Mouse (Mus musculus) liver, adult 2 months (tissue): ENCODE measurements around the gene Syne3. TPM values are rescaled to one million over a fixed set of nuclear protein-coding genes. Genes with fewer than 3 reads are reported as not detected.

Source experiments
- DNase-seq: peaks from one replicate; pipeline ENCODE4 v3.0.0-alpha.2; 2011; ENCODE audit warnings: low read depth, low spot score; ENCODE audit errors: extremely low read depth
- H3K27ac ChIP-seq: fragments of 200-500 bp; replicated peaks from 2 replicates; pipeline ENCODE4 v1.5.1; 2012; ENCODE audit warnings: low read depth, mild to moderate bottlenecking, control low read depth, inconsistent platforms, low read length; ENCODE audit not compliant: insufficient read depth
- H3K27me3 ChIP-seq: fragments of 200-500 bp; 2 replicates; pipeline ENCODE4 v1.6.1; 2012; ENCODE audit warnings: mild to moderate bottlenecking, moderate library complexity, low read length, inconsistent platforms; ENCODE audit not compliant: control insufficient read depth, insufficient read depth
- H3K36me3 ChIP-seq: fragments of 200-500 bp; 2 replicates; pipeline ENCODE4 v1.6.1; 2012; ENCODE audit warnings: low read length, inconsistent platforms; ENCODE audit not compliant: control insufficient read depth, insufficient read depth
- H3K4me1 ChIP-seq: fragments of 200-500 bp; 2 replicates; pipeline ENCODE4 v1.6.1; 2011; ENCODE audit warnings: low read length; ENCODE audit not compliant: control insufficient read depth, insufficient read depth
- H3K4me3 ChIP-seq: fragments of 200-500 bp; 2 replicates; pipeline ENCODE4 v1.5.1; 2011; ENCODE audit warnings: low read depth, mild to moderate bottlenecking, control low read depth, low read length, moderate library complexity; ENCODE audit not compliant: insufficient read depth
- H3K79me2 ChIP-seq: fragments of 200-500 bp; 2 replicates; pipeline ENCODE4 v1.6.1; 2012; ENCODE audit warnings: inconsistent platforms, mild to moderate bottlenecking, low read length, moderate library complexity; ENCODE audit not compliant: control insufficient read depth, insufficient read depth
- H3K9ac ChIP-seq: fragments of 200-500 bp; 2 replicates; pipeline ENCODE4 v1.6.1; 2012; ENCODE audit warnings: low read depth, mild to moderate bottlenecking, control low read depth, inconsistent platforms, low read length
- CTCF ChIP-seq: fragments of 200-500 bp; IDR thresholded peaks from 2 replicates; pipeline ENCODE4 v1.5.1; 2011; ENCODE audit warnings: low read depth, low read length, control low read depth
- POLR2A ChIP-seq: fragments of 200-500 bp; IDR thresholded peaks from 2 replicates; pipeline ENCODE4 v1.6.1; 2011; ENCODE audit warnings: low read length, control low read depth; ENCODE audit not compliant: insufficient read depth; ENCODE audit errors: extremely low read depth
- WGBS: fragments of 180-500 bp; shearing (Covaris S2); methylation state at CpG from one replicate; pipeline ENCODE4 v1.1.7; 2018; 5-methylcytosine and 5-hydroxymethylcytosine counted together
- polyA plus RNA-seq: library from polyadenylated mRNA; depleted of rRNA; stranded (reverse); fragments of >200 nt; gene quantifications from 2 replicates; pipeline ENCODE4 v1.2.3, GENCODE M21; 2012
- total RNA-seq: library from RNA; depleted of rRNA; stranded (reverse); fragments of >200 nt; gene quantifications from 2 replicates; pipeline ENCODE4 v1.2.3, GENCODE M21; 2014

The Syne3 gene
- total and polyA plus RNA-seq, 2 experiments: 1.6 to 3.8 TPM

GRCm38 (mm10) chr12:104921071-104921470 is 88.5 kb downstream of the Syne3 start:
- TF ChIP-seq CTCF (no peak), POLR2A (no peak)
- Histone ChIP-seq H3K4me3 (no peak overlapping the region), H3K27ac (no peak overlapping the region), H3K79me2 (no peaks in the 10 kb centered on the region), H3K27me3 (no peaks in the 10 kb centered on the region), H3K4me1 (no peaks in the 10 kb centered on the region), H3K9ac (no peak overlapping the region), H3K36me3 (no peaks in the 10 kb centered on the region)
- no peak for DNase-seq
- WGBS: 89% methylated on average over 7 of the region's 7 CpGs

- 72% methylated on average over 2 of the region's 2 CpGs for WGBS
Observed at GRCm38 (mm10) chr12:104919247-104919646, 90.4 kb downstream of the Syne3 start.

DNA sequence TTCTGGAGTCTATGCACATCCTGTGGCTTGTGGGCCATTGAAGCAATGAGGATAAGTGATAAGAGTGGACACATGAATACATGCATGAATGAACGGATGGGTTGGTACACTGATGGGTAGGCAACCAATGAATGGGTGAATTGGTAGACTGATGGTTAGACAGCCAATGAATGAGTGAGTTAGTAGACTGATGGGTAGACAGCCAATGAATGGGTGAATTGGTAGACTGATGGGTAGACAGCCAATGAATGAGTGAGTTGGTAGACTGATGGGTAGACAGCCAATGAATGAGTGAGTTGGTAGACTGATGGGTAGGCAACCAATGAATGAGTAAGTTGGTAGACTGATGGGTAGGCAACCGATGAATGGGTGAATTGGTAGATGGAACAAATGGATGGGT is 91.7 kb downstream of the Syne3 start:
- no peak overlapping the region for H3K27ac ChIP-seq
- WGBS: 95% methylated on average over 2 of the region's 2 CpGs
- DNase-seq: no peak
- no peaks in the 10 kb centered on the region for H3K27me3 ChIP-seq
- H3K9ac ChIP-seq: no peak overlapping the region
- H3K79me2 ChIP-seq: no peaks in the 10 kb centered on the region
- no peaks in the 10 kb centered on the region for H3K4me1 ChIP-seq
- H3K4me3 ChIP-seq: no peak overlapping the region
- H3K36me3 ChIP-seq: no peaks in the 10 kb centered on the region
- TF ChIP-seq POLR2A: no peak
- TF ChIP-seq CTCF: no peak

More at GRCm38 (mm10) chr12:104919247-104919646, 90.4 kb downstream of the Syne3 start:
- Histone ChIP-seq H3K4me3 (no peak overlapping the region), H3K27ac (no peak overlapping the region), H3K9ac (no peak overlapping the region), H3K36me3 (no peaks in the 10 kb centered on the region), H3K4me1 (no peaks in the 10 kb centered on the region), H3K79me2 (no peaks in the 10 kb centered on the region), H3K27me3 (no peaks in the 10 kb centered on the region)
- TF ChIP-seq CTCF (no peak), POLR2A (no peak)
- DNase-seq: no peak

DNA sequence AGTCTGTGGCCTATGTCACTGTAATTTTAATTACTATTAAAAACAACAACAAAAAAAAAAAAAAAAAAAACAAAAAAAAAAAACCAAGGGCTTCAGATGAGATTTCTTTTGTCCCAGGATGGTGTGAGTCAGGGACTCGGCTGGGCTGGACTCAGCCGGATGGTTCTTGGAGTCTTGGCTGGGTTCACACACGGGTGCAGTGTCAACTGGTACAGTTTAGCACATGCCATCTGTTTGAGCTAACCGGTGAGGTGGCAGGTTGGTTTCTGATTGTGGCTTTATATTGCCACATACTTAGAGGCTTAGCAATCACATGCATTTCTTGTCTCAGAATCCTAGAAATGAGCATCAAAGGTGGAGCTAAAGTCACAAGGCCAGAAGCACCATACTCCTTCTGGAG is 92.3 kb downstream of the Syne3 start:
- no peak for DNase-seq
- TF ChIP-seq CTCF: no peak
- no peak for TF ChIP-seq POLR2A

GRCm38 (mm10) chr12:104916776-104917175 is 92.8 kb downstream of the Syne3 start:
- H3K36me3 ChIP-seq: no peaks in the 10 kb centered on the region
- no peak for DNase-seq
- no peaks in the 10 kb centered on the region for H3K79me2 ChIP-seq
- WGBS: 87% methylated on average over 8 of the region's 8 CpGs
- no peak overlapping the region for H3K4me3 ChIP-seq
- no peak for TF ChIP-seq CTCF
- no peak for TF ChIP-seq POLR2A
- no peaks in the 10 kb centered on the region for H3K27me3 ChIP-seq
- no peak overlapping the region for H3K9ac ChIP-seq
- no peaks in the 10 kb centered on the region for H3K4me1 ChIP-seq
- no peak overlapping the region for H3K27ac ChIP-seq

More for the DNA sequence above, 92.3 kb downstream of the Syne3 start:
- WGBS: 94% methylated on average over 4 of the region's 4 CpGs
- Histone ChIP-seq H3K4me3 (no peak overlapping the region), H3K4me1 (no peaks in the 10 kb centered on the region), H3K79me2 (no peaks in the 10 kb centered on the region), H3K36me3 (no peaks in the 10 kb centered on the region), H3K27me3 (no peaks in the 10 kb centered on the region), H3K27ac (no peak overlapping the region), H3K9ac (no peak overlapping the region)

DNA sequence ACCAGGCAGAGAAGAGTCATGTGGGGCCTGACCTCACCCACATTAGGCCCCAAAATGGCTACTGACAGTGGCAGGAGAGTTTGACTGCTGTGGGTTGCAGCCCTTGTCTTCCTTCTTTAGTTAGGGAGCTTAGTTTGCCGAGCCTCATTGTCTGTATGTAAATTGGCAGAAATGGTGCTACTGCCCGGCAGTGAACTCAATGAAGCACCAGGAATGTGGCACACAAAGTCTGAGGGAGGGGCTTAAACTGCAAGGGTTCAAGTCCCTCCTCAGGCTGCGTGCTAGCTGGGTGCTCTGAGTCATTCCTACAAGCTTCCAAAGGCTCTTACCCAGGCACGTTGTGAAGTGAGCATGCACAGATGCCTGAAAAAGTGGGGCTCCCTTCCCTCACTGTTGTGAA is 93.9 kb downstream of the Syne3 start:
- TF ChIP-seq CTCF: no peak
- no peak for TF ChIP-seq POLR2A
- no peak overlapping the region for H3K4me3 ChIP-seq
- no peak overlapping the region for H3K27ac ChIP-seq
- no peak overlapping the region for H3K9ac ChIP-seq
- no peaks in the 10 kb centered on the region for H3K4me1 ChIP-seq
- 79% methylated on average over 4 of the region's 4 CpGs for WGBS
- H3K79me2 ChIP-seq: no peaks in the 10 kb centered on the region
- no peaks in the 10 kb centered on the region for H3K36me3 ChIP-seq
- no peaks in the 10 kb centered on the region for H3K27me3 ChIP-seq
- no peak for DNase-seq
